Mouse (Mus musculus) stomach, embryonic 15.5 days (tissue): ENCODE data around the gene Tedc1. TPM values are rescaled to one million over a fixed set of nuclear protein-coding genes. Genes with fewer than 3 reads are reported as not detected.
A peak's percentile ranks its signal among the peaks of the same experiment; 100 is the strongest.

Experiments
- ATAC-seq: fragments of 200-750 bp; cut with Nextera tagmentation; 2 replicates; pipeline ENCODE4 v1.8.0; 2017; ENCODE audit warnings: low read depth, moderate number of reproducible peaks, moderate TSS enrichment; ENCODE audit not compliant: insufficient read depth, low FRiP score
- H3K27ac ChIP-seq: fragments of 300-500 bp; sonication (generic); 2 replicates; pipeline ENCODE4 v1.5.1; 2015; ENCODE audit warnings: mild to moderate bottlenecking, inconsistent platforms
- H3K27me3 ChIP-seq: fragments of 300-500 bp; sonication (generic); replicated peaks from 2 replicates; pipeline ENCODE4 v1.6.1; 2015; ENCODE audit warnings: inconsistent platforms
- H3K36me3 ChIP-seq: fragments of 300-500 bp; sonication (generic); 2 replicates; pipeline ENCODE4 v1.6.1; 2015; ENCODE audit warnings: inconsistent platforms
- H3K4me1 ChIP-seq: fragments of 300-500 bp; sonication (generic); 2 replicates; pipeline ENCODE4 v1.6.1; 2015; ENCODE audit warnings: inconsistent platforms
- H3K4me2 ChIP-seq: fragments of 300-500 bp; sonication (generic); 2 replicates; pipeline ENCODE4 v1.6.1; 2015; ENCODE audit warnings: mild to moderate bottlenecking, inconsistent platforms
- H3K4me3 ChIP-seq: fragments of 300-500 bp; sonication (generic); replicated peaks from 2 replicates; pipeline ENCODE4 v1.5.1; 2015; ENCODE audit warnings: inconsistent platforms
- H3K9ac ChIP-seq: fragments of 300-500 bp; sonication (generic); 2 replicates; pipeline ENCODE4 v1.6.1; 2015; ENCODE audit warnings: inconsistent platforms
- H3K9me3 ChIP-seq: fragments of 300-500 bp; sonication (generic); 2 replicates; pipeline ENCODE4 v1.6.1; 2016; ENCODE audit warnings: inconsistent platforms
- WGBS: fragments of 180-500 bp; shearing (Covaris S2); methylation state at CpG from one replicate; pipeline ENCODE4 v1.1.7; 2015; 5-methylcytosine and 5-hydroxymethylcytosine counted together
- polyA plus RNA-seq: library from polyadenylated mRNA; unstranded; fragments of >200 nt; fragmentation: Nextera tagmentation; extraction: Ambion mirVana; gene quantifications from 2 replicates; pipeline ENCODE4 v1.2.1, GENCODE M21; 2015

Tedc1 gene
- polyA plus RNA-seq, 1 experiment from 2014 or later, result 26.0 TPM

DNA sequence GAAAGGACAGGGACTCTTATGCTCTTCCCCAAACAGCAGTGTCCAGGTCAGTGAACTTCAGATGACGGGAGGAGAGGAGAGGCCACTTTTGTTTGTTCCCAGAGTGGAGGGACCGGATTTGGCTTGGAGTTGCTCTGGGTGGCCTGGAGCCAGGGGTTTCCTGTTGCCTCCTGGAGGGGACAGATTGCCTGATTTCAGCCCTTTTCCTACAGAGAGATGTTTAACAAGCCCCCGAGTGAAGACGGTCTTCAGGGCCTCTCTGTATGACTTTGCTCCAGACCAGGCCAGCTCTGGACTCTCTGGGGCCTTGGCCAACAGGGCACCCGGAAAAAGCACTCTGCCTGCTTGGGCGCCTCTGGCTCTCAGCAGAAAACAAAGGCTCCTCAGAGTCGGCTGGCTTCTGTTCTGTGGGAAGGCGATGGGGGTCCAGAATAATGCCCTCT lies 14.7 kb upstream of the Tedc1 start:
- H3K4me3 ChIP-seq, result peak overlapping the region; percentile 58
- 57% methylated on average over 8 of the region's 8 CpGs for WGBS
- no peak for ATAC-seq
- peaks cover 50% of the 10 kb centered on the region for H3K4me1 ChIP-seq
- H3K9me3 ChIP-seq, result no peaks in the 10 kb centered on the region
- H3K9ac ChIP-seq, result no peak overlapping the region
- H3K27ac ChIP-seq, result peak overlapping the region; percentile 72
- H3K27me3 ChIP-seq, result peaks cover 11% of the 10 kb centered on the region
- peaks cover 17% of the 10 kb centered on the region for H3K36me3 ChIP-seq
- peak overlapping the region; percentile 95 for H3K4me2 ChIP-seq

- 14% methylated on average over 15 of the region's 15 CpGs for WGBS
- H3K4me2 ChIP-seq, result peak overlapping the region; percentile 95
- no peaks in the 10 kb centered on the region for H3K9me3 ChIP-seq
- ATAC-seq, result peak; percentile 18
- H3K27me3 ChIP-seq, result peaks cover 11% of the 10 kb centered on the region
- peaks cover 56% of the 10 kb centered on the region for H3K4me1 ChIP-seq
- H3K9ac ChIP-seq, result no peak overlapping the region
- H3K36me3 ChIP-seq, result peaks cover 11% of the 10 kb centered on the region
- peak overlapping the region; percentile 72 for H3K27ac ChIP-seq
- H3K4me3 ChIP-seq, result peak overlapping the region; percentile 58
Measured at GRCm38 (mm10) chr12:113142021-113142975, 13.9 kb upstream of the Tedc1 start.

DNA sequence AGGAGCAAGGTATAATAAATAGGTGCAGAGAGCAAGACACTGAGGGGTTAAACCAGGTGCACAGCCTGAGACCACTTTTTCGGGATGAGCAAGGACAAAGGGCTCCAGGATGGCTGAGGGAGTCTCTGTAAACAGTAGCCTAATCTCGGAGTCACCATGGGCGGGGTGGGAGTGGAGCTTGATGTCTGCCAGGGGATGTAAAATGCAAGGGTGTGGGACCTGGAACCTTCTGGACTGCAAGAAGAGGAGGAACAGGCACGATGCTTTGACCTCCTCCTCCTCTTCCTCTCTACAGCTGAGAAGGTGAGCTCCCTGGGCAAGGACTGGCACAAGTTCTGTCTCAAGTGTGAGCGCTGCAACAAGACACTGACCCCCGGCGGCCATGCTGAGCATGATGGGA lies 13.1 kb upstream of the Tedc1 start:
- Histone ChIP-seq H3K27ac (peak overlapping the region; percentile 72), H3K36me3 (peaks cover 3% of the 10 kb centered on the region; the same call in 1 of the 2 replicates), H3K4me2 (peak overlapping the region; percentile 95), H3K27me3 (peaks cover 11% of the 10 kb centered on the region), H3K4me1 (peaks cover 56% of the 10 kb centered on the region), H3K9ac (no peak overlapping the region), H3K9me3 (no peaks in the 10 kb centered on the region), H3K4me3 (peak overlapping the region; percentile 58; the same call in 1 of the 2 replicates)
- 49% methylated on average over 7 of the region's 7 CpGs for WGBS
- no peak for ATAC-seq

DNA sequence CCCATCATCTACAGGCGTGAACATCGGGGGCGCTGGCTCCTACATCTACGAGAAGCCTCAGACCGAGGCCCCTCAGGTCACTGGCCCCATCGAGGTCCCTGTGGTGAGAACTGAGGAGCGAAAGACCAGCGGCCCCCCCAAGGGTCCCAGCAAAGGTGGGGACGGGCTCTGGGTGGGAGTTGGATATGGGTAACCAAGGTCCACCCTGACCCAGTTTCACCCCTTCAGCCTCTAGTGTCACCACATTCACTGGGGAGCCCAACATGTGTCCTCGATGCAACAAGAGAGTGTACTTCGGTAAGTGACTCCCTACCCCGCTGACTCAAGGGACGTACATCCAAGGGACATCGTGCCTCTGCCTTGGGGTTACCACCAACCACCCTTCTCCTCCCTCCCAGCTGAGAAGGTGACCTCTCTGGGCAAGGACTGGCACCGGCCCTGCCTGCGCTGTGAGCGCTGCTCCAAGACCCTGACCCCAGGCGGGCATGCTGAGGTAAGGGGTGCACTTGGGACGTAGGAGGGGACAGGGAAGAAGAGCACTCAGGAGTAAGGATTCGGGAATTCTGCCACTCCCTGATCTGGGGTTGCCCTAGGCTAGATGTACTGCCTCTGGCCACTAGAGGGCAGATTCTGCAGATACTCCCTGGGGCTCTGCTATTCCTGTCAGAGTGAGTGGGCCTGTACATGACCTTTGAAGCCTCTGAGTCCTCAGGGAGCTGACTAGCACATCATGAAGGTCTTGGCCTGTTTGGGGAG lies 12.0 kb upstream of the Tedc1 start:
- Histone ChIP-seq H3K4me1 (peaks cover 51% of the 10 kb centered on the region), H3K9ac (no peak overlapping the region), H3K4me3 (no peak overlapping the region), H3K36me3 (no peaks in the 10 kb centered on the region), H3K9me3 (no peaks in the 10 kb centered on the region), H3K27me3 (peaks cover 11% of the 10 kb centered on the region), H3K27ac (no peak overlapping the region), H3K4me2 (no peak overlapping the region)
- 80% methylated on average over 20 of the region's 20 CpGs for WGBS
- ATAC-seq, result no peak

DNA sequence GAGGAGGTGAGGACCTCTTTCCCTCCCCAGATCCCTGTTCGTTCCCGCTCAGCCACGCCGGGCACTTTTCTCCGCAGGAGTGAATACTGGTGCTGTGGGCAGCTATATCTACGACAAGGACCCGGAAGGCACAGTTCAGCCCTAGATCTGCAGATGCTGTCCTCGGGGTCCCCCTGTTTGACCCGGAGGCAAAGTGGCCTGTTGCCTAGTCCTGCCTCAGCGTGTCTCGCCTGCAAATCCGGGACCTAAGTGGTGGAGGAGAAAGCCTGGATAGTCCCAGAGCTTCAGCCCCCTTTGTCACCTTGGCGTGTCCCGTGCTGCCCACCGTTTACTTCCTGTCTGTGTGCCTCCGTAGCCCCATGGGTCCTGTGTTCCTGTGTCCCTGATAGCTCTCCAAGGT lies 11.3 kb upstream of the Tedc1 start:
- no peaks in the 10 kb centered on the region for H3K9me3 ChIP-seq
- H3K4me3 ChIP-seq, result no peak overlapping the region
- peaks cover 44% of the 10 kb centered on the region for H3K4me1 ChIP-seq
- 91% methylated on average over 16 of the region's 16 CpGs for WGBS
- H3K4me2 ChIP-seq, result no peak overlapping the region
- no peak for ATAC-seq
- H3K27me3 ChIP-seq, result peaks cover 11% of the 10 kb centered on the region
- no peaks in the 10 kb centered on the region for H3K36me3 ChIP-seq
- no peak overlapping the region for H3K27ac ChIP-seq
- H3K9ac ChIP-seq, result no peak overlapping the region

DNA sequence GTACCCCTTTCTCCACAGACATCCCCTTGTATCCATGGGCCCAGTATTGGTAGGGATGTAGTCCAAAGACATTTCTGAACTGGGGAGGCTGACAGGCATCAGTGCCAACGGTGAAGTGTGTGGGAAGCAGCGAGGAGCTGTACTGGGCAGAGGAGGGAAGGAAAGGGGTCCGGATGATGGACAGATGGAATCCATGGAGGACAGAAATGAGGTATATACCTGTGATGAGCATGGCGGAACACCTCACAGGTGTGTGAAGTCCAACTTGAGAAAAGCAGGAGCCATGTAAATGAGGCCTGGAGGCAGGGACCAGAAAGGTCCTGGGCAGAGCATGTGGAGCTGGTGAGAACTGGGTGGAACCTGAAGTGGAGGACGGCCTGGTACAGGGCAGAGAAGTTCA lies 10.6 kb upstream of the Tedc1 start:
- no peak overlapping the region for H3K9ac ChIP-seq
- H3K36me3 ChIP-seq, result no peaks in the 10 kb centered on the region
- no peak for ATAC-seq
- no peak overlapping the region for H3K4me3 ChIP-seq
- H3K9me3 ChIP-seq, result no peaks in the 10 kb centered on the region
- H3K4me2 ChIP-seq, result no peak overlapping the region
- H3K27me3 ChIP-seq, result peaks cover 10% of the 10 kb centered on the region
- 92% methylated on average over 5 of the region's 5 CpGs for whole genome bisulfite sequencing
- peaks cover 37% of the 10 kb centered on the region for H3K4me1 ChIP-seq
- no peak overlapping the region for H3K27ac ChIP-seq

- no peak for ATAC-seq
- peaks cover 9% of the 10 kb centered on the region for H3K27me3 ChIP-seq
- H3K27ac ChIP-seq, result no peak within 1 kb of the TSS
Measured at GRCm38 (mm10) chr12:113146112-113147057, 9.8 kb upstream of the Tedc1 start, which contains the start of gene Crip1. Gene Crip1, plus strand, starts transcription at chr12:113146316.

GRCm38 (mm10) chr12:113147481-113147880 lies 8.7 kb upstream of the Tedc1 start:
- 73% methylated on average over 8 of the region's 8 CpGs for WGBS
- Histone ChIP-seq H3K4me3 (no peak overlapping the region), H3K9ac (no peak overlapping the region), H3K36me3 (no peaks in the 10 kb centered on the region), H3K4me1 (peaks cover 32% of the 10 kb centered on the region), H3K27me3 (peaks cover 8% of the 10 kb centered on the region; the same call in 1 of the 2 replicates), H3K9me3 (no peaks in the 10 kb centered on the region), H3K4me2 (no peak overlapping the region), H3K27ac (no peak overlapping the region)
- no peak for ATAC-seq

More at GRCm38 (mm10) chr12:113146112-113147057, 9.8 kb upstream of the Tedc1 start, which contains the start of gene Crip1:
- peak within 1 kb of the TSS; percentile 11 for H3K4me3 ChIP-seq
- H3K4me1 ChIP-seq, result peaks cover 32% of the 10 kb centered on the region
- H3K9ac ChIP-seq, result no peak within 1 kb of the TSS
- 11% methylated on average over 45 of the region's 45 CpGs for WGBS
- no peaks in the 10 kb centered on the region for H3K36me3 ChIP-seq
- H3K4me2 ChIP-seq, result peak within 1 kb of the TSS; percentile 44
- H3K9me3 ChIP-seq, result no peaks in the 10 kb centered on the region

GRCm38 (mm10) chr12:113148381-113149035 lies 7.7 kb upstream of the Tedc1 start:
- no peaks in the 10 kb centered on the region for H3K36me3 ChIP-seq
- no peak overlapping the region for H3K4me2 ChIP-seq
- no peak overlapping the region for H3K27ac ChIP-seq
- H3K27me3 ChIP-seq, result peaks cover 11% of the 10 kb centered on the region; the same call in 1 of the 2 replicates
- H3K4me3 ChIP-seq, result no peak overlapping the region
- H3K9ac ChIP-seq, result no peak overlapping the region
- no peak for ATAC-seq
- WGBS, result 44% methylated on average over 16 of the region's 16 CpGs
- no peaks in the 10 kb centered on the region for H3K9me3 ChIP-seq
- peaks cover 23% of the 10 kb centered on the region for H3K4me1 ChIP-seq

- no peak overlapping the region for H3K27ac ChIP-seq
- H3K36me3 ChIP-seq, result no peaks in the 10 kb centered on the region
- H3K27me3 ChIP-seq, result peaks cover 11% of the 10 kb centered on the region; the same call in 1 of the 2 replicates
- no peak for ATAC-seq
- H3K4me2 ChIP-seq, result no peak overlapping the region
- WGBS, result 69% methylated on average over 4 of the region's 4 CpGs
- H3K9me3 ChIP-seq, result no peaks in the 10 kb centered on the region
- peaks cover 23% of the 10 kb centered on the region for H3K4me1 ChIP-seq
- no peak overlapping the region for H3K4me3 ChIP-seq
- no peak overlapping the region for H3K9ac ChIP-seq
Measured at GRCm38 (mm10) chr12:113149341-113149740, 6.9 kb upstream of the Tedc1 start.
